Mouse (Mus musculus): ENCODE results near the gene Olfr866.

Gene Olfr866

GRCm38 (mm10) chr9:20027935-20028334, at the start of gene Olfr866:
Olfr866 (minus strand) TSS chr9:20028035.
- no peak for DNase-seq

GRCm38 (mm10) chr9:20073523-20074177, 45.8 kb upstream of the Olfr866 start:
- no peak for DNase-seq

- DNase-seq, result no peak
These were observed 43.5 kb upstream of the Olfr866 start for GRCm38 (mm10) chr9:20071291-20071690.

- DNase-seq, result no peak
These were observed 42.4 kb upstream of the Olfr866 start for GRCm38 (mm10) chr9:20070236-20070635.

- no peak for DNase-seq
These were observed 29.6 kb upstream of the Olfr866 start, which contains the start of gene Olfr867 for GRCm38 (mm10) chr9:20057462-20057861. Olfr867 (minus strand) TSS chr9:20057562.

- no peak for DNase-seq
These were observed 20.1 kb upstream of the Olfr866 start for GRCm38 (mm10) chr9:20047964-20048363.

Measured in retina, postnatal 1 day (tissue).